Mouse (Mus musculus) kidney, adult 2 months (tissue): ENCODE measurements at regions not wholly inside any gene's neighbourhood (a gene's known extent, or its start where the extent isn't known, plus 50 kb on each side); places are given as distances from the start of the nearest gene placed in this dataset.

ENCODE experiments used
- CTCF ChIP-seq: fragments of 200-500 bp; conservative IDR thresholded peaks from 2 replicates; pipeline ENCODE4 v1.5.1; 2011; ENCODE audit warnings: low read depth, mild to moderate bottlenecking, control low read depth, low read length, moderate library complexity, mixed read lengths; ENCODE audit not compliant: insufficient read depth, insufficient read length
- POLR2A ChIP-seq: fragments of 200-500 bp; IDR thresholded peaks from one replicate; pipeline ENCODE4 v1.6.1; 2011; ENCODE audit warnings: low read depth, low read length, control low read depth

GRCm38 (mm10) chr10:98373314-98373713 lies 540.9 kb upstream of the Atp2b1 start:
- TF ChIP-seq POLR2A (no peak), CTCF (no peak)
